Mouse (Mus musculus) MEL (cell line): ENCODE data around the gene Mad2l1bp. TPM values are rescaled to one million over a fixed set of nuclear protein-coding genes. Genes with fewer than 3 reads are reported as not detected.

Source experiments
- DNase-seq: peaks from one replicate; pipeline ENCODE4 v3.0.0; 2011; ENCODE audit warnings: low read depth, low spot score
- H3K27ac ChIP-seq: 2 replicates; pipeline ENCODE4 v1.5.1; 2012; ENCODE audit warnings: low read depth, mild to moderate bottlenecking, control low read depth, low read length, moderate library complexity; ENCODE audit not compliant: control insufficient read depth
- H3K27me3 ChIP-seq, 2 experiments: fragments of 150-350 bp in 1 of 2; sonication (generic) in 1 of 2; 2 replicates each; pipeline ENCODE4 v1.6.1; 2012; ENCODE audit warnings: low read length in 2 of 2, mild to moderate bottlenecking in 2 of 2, improper control_type of control experiment in 1 of 2, moderate library complexity in 1 of 2; ENCODE audit not compliant: insufficient read depth in 2 of 2, control insufficient read depth in 1 of 2
- H3K36me3 ChIP-seq, 2 experiments: 2 replicates each; pipeline ENCODE4 v1.6.1; 2012 to 2014; ENCODE audit warnings: low read length in 2 of 2, improper control_type of control experiment in 1 of 2, inconsistent platforms in 1 of 2, mild to moderate bottlenecking in 1 of 2; ENCODE audit not compliant: insufficient read depth in 2 of 2, control insufficient read depth in 1 of 2
- H3K4me1 ChIP-seq, 2 experiments: fragments of 150-350 bp in 1 of 2; sonication (generic) in 1 of 2; 2 replicates each; pipeline ENCODE4 v1.6.1; 2012; ENCODE audit warnings: low read length in 2 of 2, improper control_type of control experiment in 1 of 2, mild to moderate bottlenecking in 1 of 2; ENCODE audit not compliant: insufficient read depth in 2 of 2, control insufficient read depth in 1 of 2
- H3K4me3 ChIP-seq, 2 experiments: fragments of 150-350 bp in 1 of 2; sonication (generic) in 1 of 2; 2 replicates each; pipeline ENCODE4 v1.5.1; 2012; ENCODE audit warnings: low read depth in 2 of 2, low read length in 2 of 2, mild to moderate bottlenecking in 2 of 2, moderate library complexity in 2 of 2, control low read depth in 1 of 2, improper control_type of control experiment in 1 of 2; ENCODE audit not compliant: control insufficient read depth in 1 of 2, insufficient read depth in 1 of 2
- H3K79me2 ChIP-seq: 2 replicates; pipeline ENCODE4 v1.6.1; 2012; ENCODE audit warnings: mild to moderate bottlenecking, low read length, moderate library complexity; ENCODE audit not compliant: control insufficient read depth, poor library complexity, insufficient read depth
- H3K9ac ChIP-seq: 2 replicates; pipeline ENCODE4 v1.6.1; 2012; ENCODE audit warnings: low read depth, mild to moderate bottlenecking, control low read depth, low read length, moderate library complexity; ENCODE audit not compliant: control insufficient read depth, poor library complexity, severe bottlenecking
- H3K9me3 ChIP-seq: fragments of 150-350 bp; sonication (generic); replicated peaks from 2 replicates; pipeline ENCODE4 v1.6.1; 2012; ENCODE audit warnings: mild to moderate bottlenecking, low read length, improper control_type of control experiment, moderate library complexity; ENCODE audit not compliant: insufficient read depth
- BHLHE40 ChIP-seq: IDR thresholded peaks from 2 replicates; pipeline ENCODE4 v1.6.1; 2012; ENCODE audit warnings: low read depth, mild to moderate bottlenecking, inconsistent platforms, low read length, improper control_type of control experiment, borderline replicate concordance
- CHD2 ChIP-seq: IDR thresholded peaks from 2 replicates; pipeline ENCODE4 v1.6.1; 2011; ENCODE audit warnings: low read length, improper control_type of control experiment
- E2F4 ChIP-seq: IDR thresholded peaks from 2 replicates; pipeline ENCODE4 v1.6.1; 2011; ENCODE audit warnings: low read depth, low read length, improper control_type of control experiment, borderline replicate concordance
- ELF1 ChIP-seq: IDR thresholded peaks from 2 replicates; pipeline ENCODE4 v1.6.1; 2014; ENCODE audit warnings: low read depth, mild to moderate bottlenecking, inconsistent platforms, low read length, improper control_type of control experiment, moderate library complexity
- EP300 ChIP-seq, 2 experiments: IDR thresholded peaks; 2 replicates each; pipeline ENCODE4 v1.6.1; 2011; ENCODE audit warnings: improper control_type of control experiment in 2 of 2, low read length in 2 of 2, low read depth in 1 of 2, mild to moderate bottlenecking in 1 of 2
- ETS1 ChIP-seq: IDR thresholded peaks from 2 replicates; pipeline ENCODE4 v1.6.1; 2012; ENCODE audit warnings: low read depth, mild to moderate bottlenecking, inconsistent platforms, low read length, improper control_type of control experiment, moderate library complexity
- GATA1 ChIP-seq: IDR thresholded peaks from 2 replicates; pipeline ENCODE4 v1.6.1; 2011; ENCODE audit warnings: low read depth, low read length, improper control_type of control experiment
- HCFC1 ChIP-seq: IDR thresholded peaks from 2 replicates; pipeline ENCODE4 v1.6.1; 2012; ENCODE audit warnings: low read depth, mild to moderate bottlenecking, inconsistent platforms, low read length, improper control_type of control experiment, moderate library complexity
- MAZ ChIP-seq: IDR thresholded peaks from 2 replicates; pipeline ENCODE4 v1.6.1; 2012; ENCODE audit warnings: low read depth, mild to moderate bottlenecking, inconsistent platforms, low read length, improper control_type of control experiment
- MXI1 ChIP-seq: IDR thresholded peaks from 2 replicates; pipeline ENCODE4 v1.6.1; 2011; ENCODE audit warnings: mild to moderate bottlenecking, low read depth, low read length, improper control_type of control experiment
- NRF1 ChIP-seq: IDR thresholded peaks from 2 replicates; pipeline ENCODE4 v1.6.1; 2014; ENCODE audit warnings: low read depth, mild to moderate bottlenecking, inconsistent platforms, low read length, improper control_type of control experiment, moderate library complexity; ENCODE audit not compliant: poor library complexity, insufficient read depth, severe bottlenecking
- POLR2AphosphoS2 ChIP-seq: IDR thresholded peaks from 2 replicates; pipeline ENCODE4 v1.6.1; 2011; ENCODE audit warnings: low read length, improper control_type of control experiment
- RCOR1 ChIP-seq: IDR thresholded peaks from 2 replicates; pipeline ENCODE4 v1.6.1; 2012; ENCODE audit warnings: low read depth, mild to moderate bottlenecking, inconsistent platforms, low read length, improper control_type of control experiment
- SIN3A ChIP-seq: IDR thresholded peaks from 2 replicates; pipeline ENCODE4 v1.6.1; 2012; ENCODE audit warnings: low read length, improper control_type of control experiment, inconsistent platforms
- TBP ChIP-seq: IDR thresholded peaks from 2 replicates; pipeline ENCODE4 v1.8.0; 2011; ENCODE audit warnings: low read depth, low read length, improper control_type of control experiment
- TCF12 ChIP-seq: IDR thresholded peaks from 2 replicates; pipeline ENCODE4 v1.6.1; 2014; ENCODE audit warnings: low read depth, mild to moderate bottlenecking, inconsistent platforms, low read length, improper control_type of control experiment, moderate library complexity
- USF1 ChIP-seq: IDR thresholded peaks from 2 replicates; pipeline ENCODE4 v1.6.1; 2014; ENCODE audit warnings: low read depth, mild to moderate bottlenecking, inconsistent platforms, low read length, improper control_type of control experiment, moderate library complexity
- USF2 ChIP-seq, 2 experiments: IDR thresholded peaks; 2 replicates each; pipeline ENCODE4 v1.6.1; 2011 to 2012; ENCODE audit warnings: improper control_type of control experiment in 2 of 2, low read length in 2 of 2, borderline replicate concordance in 1 of 2, inconsistent platforms in 1 of 2, low read depth in 1 of 2, mild to moderate bottlenecking in 1 of 2; ENCODE audit not compliant: insufficient read depth in 1 of 2
- ZC3H11A ChIP-seq: IDR thresholded peaks from 2 replicates; pipeline ENCODE4 v1.6.1; 2012; ENCODE audit warnings: low read depth, mild to moderate bottlenecking, inconsistent platforms, low read length, improper control_type of control experiment
- ZMIZ1 ChIP-seq: IDR thresholded peaks from 2 replicates; pipeline ENCODE4 v1.6.1; 2012; ENCODE audit warnings: low read depth, mild to moderate bottlenecking, inconsistent platforms, low read length, improper control_type of control experiment, moderate library complexity
- polyA plus RNA-seq, 2 experiments: library from polyadenylated mRNA; stranded (reverse) in 1 of 2; unstranded in 1 of 2; fragments of >175 nt in 1 of 2; fragments of >200 nt in 1 of 2; gene quantifications; 2 replicates each; pipeline versions ENCODE4 v1.2.1 to v1.2.4; 2012; ENCODE audit warnings: low replicate concordance in 2 of 2, low read depth in 1 of 2; ENCODE audit not compliant: insufficient read length in 2 of 2, insufficient read depth in 1 of 2, missing spikeins in 1 of 2
- total RNA-seq: library from RNA; depleted of rRNA; stranded (reverse); fragments of 300-350 nt; gene quantifications from 2 replicates; pipeline ENCODE4 v1.2.3, GENCODE M21; 2012

Gene Mad2l1bp
- total and polyA plus RNA-seq, 3 experiments = 14.1 to 23.1 TPM; not detected in 1

GRCm38 (mm10) chr17:46170538-46170937 is 17.2 kb upstream of the Mad2l1bp start (continued):
- no peak for TF ChIP-seq MXI1
- TF ChIP-seq NRF1 = no peak
- TF ChIP-seq ZC3H11A = peak; percentile 23; the same call in 1 of the 2 replicates
- no peak for TF ChIP-seq ETS1
- TF ChIP-seq HCFC1 = no peak
- TF ChIP-seq USF1 = no peak
- no peak for TF ChIP-seq TBP
- TF ChIP-seq BHLHE40 = no peak
- TF ChIP-seq, all 39 proteins: peak for 4

GRCm38 (mm10) chr17:46168768-46169167 is 15.4 kb upstream of the Mad2l1bp start:
- H3K27me3 ChIP-seq = no peaks in the 10 kb centered on the region
- H3K79me2 ChIP-seq = no peaks in the 10 kb centered on the region
- no peaks in the 10 kb centered on the region for H3K9me3 ChIP-seq
- H3K4me3 ChIP-seq = no peak overlapping the region
- H3K36me3 ChIP-seq = peaks cover 0 to 6% of the 10 kb centered on the region in 2 experiments
- H3K4me1 ChIP-seq = peaks cover 0 to 9% of the 10 kb centered on the region in 2 experiments; a peak in 3 of 4 replicates
- H3K9ac ChIP-seq = no peak overlapping the region
- DNase-seq = no peak
- H3K27ac ChIP-seq = no peak overlapping the region
- no peak for TF ChIP-seq ZMIZ1
- TF ChIP-seq TCF12 = no peak
- TF ChIP-seq EP300 (IDR thresholded peaks at IDR 0.05; ENCODE audit: low read depth in 1 of 2, low read length in 2 of 2) = no peak
- no peak for TF ChIP-seq USF2 (IDR thresholded peaks at IDR 0.05; ENCODE audit: borderline replicate concordance in 1 of 2, insufficient read depth in 1 of 2, low read depth in 1 of 2, low read length in 2 of 2)
- TF ChIP-seq CHD2 = no peak
- no peak for TF ChIP-seq E2F4
- no peak for TF ChIP-seq MAZ
- no peak for TF ChIP-seq POLR2AphosphoS2
- TF ChIP-seq ELF1 = no peak
- no peak for TF ChIP-seq SIN3A
- no peak for TF ChIP-seq GATA1

- Histone ChIP-seq H3K79me2 (peaks cover 2% of the 10 kb centered on the region; the same call in 1 of the 2 replicates), H3K36me3 (peaks cover 0 to 10% of the 10 kb centered on the region in 2 experiments), H3K9ac (no peak overlapping the region), H3K9me3 (no peaks in the 10 kb centered on the region), H3K4me3 (no peak overlapping the region), H3K27me3 (no peaks in the 10 kb centered on the region), H3K27ac (no peak overlapping the region), H3K4me1 (peaks cover 3 to 14% of the 10 kb centered on the region in 2 experiments; a peak in 3 of 4 replicates)
- TF ChIP-seq RCOR1 = no peak
- TF ChIP-seq SIN3A = no peak
- no peak for TF ChIP-seq GATA1
- TF ChIP-seq E2F4 = no peak
- 0 out of 2 replicates have a peak, but pooled peaks have one; percentile 3 for TF ChIP-seq POLR2AphosphoS2
- no peak for DNase-seq
Measured at GRCm38 (mm10) chr17:46168318-46168717, 15.0 kb upstream of the Mad2l1bp start.
